Mouse (Mus musculus): ENCODE data around the gene Gapt.
A peak's percentile ranks its signal among the peaks of the same experiment; 100 is the strongest.
"Not testable (repeated sequence)": the region's sequence is repeated elsewhere in the genome, so short reads cannot be mapped to it uniquely, and the experiment has no call there.

Gene Gapt

DNA sequence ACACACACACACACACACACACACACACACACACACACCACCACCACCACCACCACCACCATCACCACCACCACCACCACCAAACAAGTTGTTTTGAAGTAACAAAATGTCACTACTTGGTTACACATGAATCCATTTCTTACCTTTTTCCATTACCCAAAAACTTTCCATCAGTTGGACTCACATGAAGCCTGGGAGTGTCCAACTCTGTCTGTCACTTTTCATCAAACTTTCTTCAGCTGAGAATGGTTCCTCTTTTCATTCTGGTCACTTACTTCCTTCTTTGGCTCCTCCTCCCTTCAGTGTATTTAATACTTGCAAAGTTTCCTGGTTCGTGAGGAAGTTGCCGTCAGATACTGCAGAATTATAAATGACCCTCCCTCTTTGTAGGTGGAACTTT, at the start of gene Gapt:
Gene Gapt, minus strand, starts transcription at position 259 of the 400 bp plus-strand sequence.
- DNase-seq (ENCODE audit: low spot score), result no peak

DNA sequence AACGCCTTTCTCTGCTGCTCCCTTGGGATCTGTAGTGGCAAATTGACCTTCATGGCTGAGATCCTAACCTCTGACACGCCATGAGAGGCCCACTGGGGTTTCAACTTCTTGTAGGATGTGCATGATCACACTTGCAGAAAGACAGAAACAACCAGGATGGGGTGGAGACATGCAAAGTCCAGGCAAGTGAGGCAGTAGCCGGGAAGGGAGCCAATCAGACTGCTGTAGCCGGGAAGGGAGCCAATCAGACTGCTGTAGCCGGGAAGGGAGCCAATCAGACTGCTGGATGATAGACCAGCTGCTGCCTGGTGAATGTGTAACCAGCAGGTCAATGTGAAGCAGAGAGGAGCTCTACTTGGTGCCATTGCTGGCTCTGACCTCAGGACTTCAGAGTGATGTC, 49.2 kb upstream of the Gapt start:
- no peak for DNase-seq (ENCODE audit: low spot score)

DNA sequence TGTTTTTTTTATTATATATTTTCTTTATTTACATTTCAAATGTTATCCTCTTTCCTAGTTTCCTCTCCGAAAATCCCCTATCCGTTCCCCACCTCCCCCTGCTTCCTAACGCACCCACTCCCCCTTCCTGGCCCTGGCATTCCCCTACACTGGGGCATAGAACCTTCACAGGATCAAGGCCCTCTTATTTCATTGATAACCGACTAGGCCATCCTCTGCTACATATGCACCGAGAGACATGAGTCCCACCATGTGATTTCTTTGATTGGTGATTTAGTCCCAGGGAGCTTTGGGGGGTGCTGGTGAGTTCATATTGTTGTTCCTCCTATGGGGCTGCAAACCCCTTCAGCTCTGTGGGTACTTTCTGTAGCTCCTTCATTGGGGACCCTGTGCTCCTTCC, 47.7 kb upstream of the Gapt start:
- not testable (repeated sequence) for DNase-seq (ENCODE audit: low spot score)

DNA sequence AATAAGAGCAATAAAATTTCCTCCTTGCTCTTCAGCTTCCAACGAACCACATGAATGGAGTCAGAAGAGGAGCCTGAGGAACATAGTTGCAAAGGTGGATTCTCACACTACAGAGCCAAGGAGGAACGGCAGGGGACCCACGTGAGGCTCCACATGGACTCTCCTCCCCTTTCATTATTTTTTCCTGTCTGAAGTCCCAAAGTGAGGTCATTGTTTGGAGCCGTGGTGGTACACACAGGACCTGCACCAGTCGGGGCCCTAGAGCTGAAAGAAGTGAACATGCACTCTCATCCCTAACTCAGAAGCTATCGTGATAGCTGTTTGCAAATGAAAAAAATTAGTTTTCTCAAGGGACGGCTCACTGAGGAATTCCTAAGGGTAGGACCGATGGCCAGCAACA, 47.1 kb upstream of the Gapt start:
- no peak for DNase-seq (ENCODE audit: low spot score)

DNA sequence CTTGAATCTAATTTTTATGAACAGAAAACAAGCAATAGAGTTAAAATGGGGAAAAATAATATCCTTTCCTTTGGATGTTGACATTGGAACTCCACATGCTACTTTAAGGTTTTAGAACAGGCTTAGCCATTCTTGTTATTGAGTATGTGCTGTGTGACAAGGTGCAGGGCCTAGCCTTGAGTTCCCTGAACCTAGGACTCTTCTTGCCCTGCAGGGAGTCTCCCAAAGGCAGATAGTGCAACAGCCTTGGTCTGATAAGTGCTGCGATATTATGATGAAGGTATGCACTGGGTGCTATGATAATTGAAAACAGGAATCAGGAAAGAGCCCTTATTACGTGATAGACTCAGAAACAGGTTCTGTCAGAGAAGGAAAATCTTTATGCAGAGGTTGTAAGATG, 44.9 kb upstream of the Gapt start:
- DNase-seq (ENCODE audit: low spot score), result no peak

DNA sequence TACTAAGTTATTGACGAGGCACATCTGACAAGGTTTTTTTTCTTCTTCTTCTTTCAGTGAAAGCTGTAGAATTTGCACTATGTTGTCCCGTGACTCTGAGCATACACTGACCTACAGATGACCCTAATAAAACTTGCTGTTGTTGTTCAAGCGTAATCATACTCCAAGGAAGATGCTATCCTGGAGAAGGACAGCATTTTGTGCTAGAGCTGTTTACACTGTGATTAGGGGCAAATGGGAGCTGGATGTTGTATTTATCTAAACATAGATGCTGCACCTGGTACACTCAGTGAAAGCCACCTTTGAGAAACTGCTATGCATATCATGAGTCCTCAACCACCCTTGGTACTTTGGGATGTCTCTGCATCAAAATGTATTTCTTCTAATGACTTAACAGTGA, 44.4 kb upstream of the Gapt start:
- no peak for DNase-seq (ENCODE audit: low spot score)

DNA sequence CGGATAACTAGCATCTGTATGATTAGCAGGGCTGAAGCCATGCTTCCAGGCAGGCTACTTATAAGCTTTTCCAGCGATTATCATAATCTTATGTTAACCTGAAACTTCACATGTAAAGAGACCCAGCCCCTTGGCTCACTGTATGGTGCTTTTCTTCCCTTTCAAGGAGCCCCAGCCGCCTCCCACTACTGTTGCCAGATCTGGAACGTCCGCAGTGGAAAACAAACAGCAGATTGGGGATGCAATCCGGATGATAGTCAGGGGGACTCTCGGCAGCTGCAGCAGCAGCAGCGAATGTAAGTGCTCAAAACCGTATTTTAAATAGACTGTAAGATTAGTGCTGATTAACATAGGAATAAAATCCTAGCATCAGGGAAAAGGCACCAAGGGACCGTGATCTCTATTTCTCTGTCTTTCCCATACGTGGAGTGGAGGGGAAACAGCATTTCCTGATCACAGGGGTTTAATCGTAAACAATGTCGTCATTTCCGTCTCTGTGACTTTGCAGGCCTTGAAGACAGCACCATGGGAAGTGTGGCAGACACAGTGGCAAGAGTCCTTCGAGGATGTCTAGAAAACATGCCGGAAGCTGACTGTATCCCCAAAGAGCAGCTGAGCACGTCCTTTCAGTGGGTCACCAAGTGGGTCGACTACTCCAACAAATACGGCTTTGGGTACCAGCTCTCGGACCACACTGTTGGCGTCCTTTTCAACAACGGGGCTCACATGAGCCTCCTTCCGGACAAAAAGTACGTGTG, 41.7 kb upstream of the Gapt start:
- DNase-seq (ENCODE audit: low spot score), result no peak

DNA sequence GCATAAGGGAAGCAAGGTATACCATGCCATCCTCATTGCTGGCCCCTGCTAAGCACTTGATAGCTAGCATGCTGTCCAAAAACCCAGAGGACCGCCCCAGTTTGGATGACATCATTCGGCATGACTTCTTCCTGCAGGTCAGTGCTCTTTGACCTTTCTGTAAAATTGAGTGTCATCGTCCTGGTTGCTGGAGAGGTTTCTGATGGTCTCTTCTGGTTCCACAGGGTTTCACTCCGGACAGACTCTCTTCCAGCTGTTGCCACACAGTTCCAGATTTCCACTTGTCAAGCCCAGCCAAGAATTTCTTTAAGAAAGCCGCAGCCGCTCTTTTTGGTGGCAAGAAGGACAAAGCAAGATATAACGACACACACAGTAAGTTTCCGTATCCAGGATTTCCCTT, 40.8 kb upstream of the Gapt start:
- no peak for DNase-seq (ENCODE audit: low spot score)

DNA sequence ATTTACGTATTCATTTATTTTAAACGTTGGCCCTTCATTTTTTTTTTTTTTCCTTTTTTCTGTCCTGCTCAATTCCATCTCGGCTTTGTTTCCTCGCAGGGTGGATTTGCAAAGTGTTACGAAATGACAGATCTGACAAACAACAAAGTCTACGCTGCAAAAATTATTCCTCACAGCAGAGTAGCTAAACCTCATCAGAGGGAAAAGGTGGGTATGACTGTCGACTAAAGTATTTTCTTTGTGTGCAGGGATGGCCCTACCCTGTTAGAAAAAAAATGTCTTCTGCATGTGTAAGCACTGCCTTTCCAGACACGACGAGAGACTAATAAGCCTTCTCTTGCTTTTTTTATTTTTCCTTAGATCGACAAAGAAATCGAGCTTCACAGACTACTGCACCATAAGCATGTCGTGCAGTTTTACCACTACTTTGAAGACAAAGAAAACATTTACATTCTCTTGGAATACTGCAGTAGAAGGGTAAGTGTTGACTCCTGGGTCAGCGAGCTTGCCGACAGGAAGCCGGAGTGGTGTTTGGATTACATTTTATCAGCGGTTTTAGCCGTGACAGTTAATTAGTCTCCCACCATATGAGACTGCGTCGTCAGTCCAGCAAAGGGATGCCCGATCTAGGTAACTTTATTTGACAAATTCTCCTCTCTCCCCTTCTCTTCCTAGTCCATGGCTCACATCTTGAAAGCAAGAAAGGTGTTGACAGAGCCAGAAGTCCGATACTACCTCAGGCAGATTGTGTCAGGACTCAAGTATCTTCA, 39.1 kb upstream of the Gapt start:
- peak; percentile 16 for DNase-seq (ENCODE audit: low spot score)

DNA sequence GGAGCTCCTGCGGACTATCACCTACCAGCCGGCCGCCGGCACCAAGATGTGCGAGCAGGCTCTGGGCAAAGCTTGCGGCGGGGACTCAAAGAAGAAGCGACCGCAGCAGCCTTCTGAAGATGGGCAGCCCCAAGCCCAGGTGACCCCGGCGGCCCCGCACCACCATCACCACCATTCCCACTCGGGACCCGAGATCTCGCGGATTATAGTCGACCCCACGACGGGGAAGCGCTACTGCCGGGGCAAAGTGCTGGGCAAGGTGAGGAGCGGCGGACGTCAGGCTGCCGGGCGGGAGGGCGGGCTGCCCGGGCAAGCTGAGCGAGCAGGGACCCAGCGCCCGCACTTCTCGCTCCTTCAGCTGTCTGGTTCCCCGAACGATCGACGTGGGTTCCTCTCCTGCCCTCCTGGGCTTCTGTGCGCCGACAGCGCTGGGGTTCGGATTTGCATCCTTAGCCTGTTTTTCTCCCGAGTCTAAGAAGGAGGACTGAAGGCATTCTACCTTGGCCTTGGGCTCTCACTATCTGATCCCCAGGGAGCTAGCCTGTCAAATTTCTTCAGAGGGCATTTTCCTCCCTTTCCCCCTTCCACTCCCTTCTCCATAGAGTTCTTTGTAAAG, 38.3 kb upstream of the Gapt start:
- peak; percentile 48 for DNase-seq (ENCODE audit: low spot score)

DNA sequence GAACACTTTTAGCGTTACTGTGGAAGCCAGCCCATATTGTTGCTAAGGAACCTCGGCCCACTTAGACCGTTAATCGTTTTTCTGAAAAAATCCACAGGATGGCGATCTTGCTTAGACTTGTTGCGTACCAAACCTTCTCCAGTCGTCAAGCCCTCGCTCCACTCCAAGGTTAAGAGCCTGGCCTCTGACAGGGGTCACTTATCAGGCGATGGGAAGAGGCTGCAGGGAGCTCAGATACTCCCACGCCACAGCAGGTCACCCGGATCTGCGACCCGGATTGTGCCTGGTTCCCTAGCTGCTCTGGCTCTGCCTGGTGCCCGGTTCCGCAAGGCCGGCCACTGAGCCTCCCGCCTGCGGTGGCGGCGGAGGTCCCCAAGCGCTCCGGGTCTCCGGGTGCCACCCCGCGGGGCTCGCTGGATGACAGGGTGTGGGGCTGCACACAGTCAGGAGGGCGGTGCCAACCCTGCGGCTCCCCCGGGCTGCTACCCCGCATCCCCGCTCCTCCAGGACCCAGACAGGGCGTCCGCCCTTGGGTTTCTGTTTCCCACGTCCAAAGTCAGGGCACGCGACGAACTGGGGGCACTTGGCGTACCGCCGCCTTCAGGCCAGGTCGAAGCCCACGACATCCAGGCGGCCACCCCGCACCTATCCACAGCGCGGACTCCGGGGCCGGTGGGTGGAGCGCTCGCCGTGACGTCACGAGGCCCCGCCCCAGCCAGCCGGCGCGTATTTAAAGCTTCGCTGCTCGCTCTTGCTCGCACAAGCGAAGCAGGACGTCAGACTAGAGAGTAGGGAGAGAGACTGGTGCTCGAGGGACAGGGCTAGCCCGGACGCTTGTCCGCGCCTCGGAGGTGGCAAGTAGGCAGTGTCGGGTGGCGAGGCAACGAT, 37.5 kb upstream of the Gapt start, which contains the start of gene Plk2:
Gene Plk2, plus strand, starts transcription at position 756 of the 888 bp plus-strand sequence.
- DNase-seq (ENCODE audit: low spot score), result peak; percentile 89

DNA sequence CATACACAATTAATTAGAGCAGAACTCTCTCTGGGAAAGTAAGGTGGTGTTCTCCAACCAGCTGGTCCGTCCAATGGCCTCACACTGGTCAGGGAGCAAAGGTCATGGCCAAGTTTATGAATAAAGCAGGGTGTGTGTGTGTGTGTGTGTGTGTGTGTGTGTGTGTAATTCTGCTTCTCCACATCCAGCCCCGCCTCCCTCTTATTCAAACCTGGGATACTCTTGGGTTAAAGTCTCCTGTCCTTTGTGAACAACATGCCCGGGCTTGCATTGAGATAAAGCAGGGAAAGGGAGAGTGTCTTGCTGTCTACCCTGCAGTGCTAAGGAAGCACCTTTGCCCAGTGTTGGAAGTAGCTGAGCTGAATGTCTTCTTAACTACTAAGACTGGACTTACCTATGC, 35.6 kb upstream of the Gapt start:
- DNase-seq (ENCODE audit: low spot score), result no peak

DNA sequence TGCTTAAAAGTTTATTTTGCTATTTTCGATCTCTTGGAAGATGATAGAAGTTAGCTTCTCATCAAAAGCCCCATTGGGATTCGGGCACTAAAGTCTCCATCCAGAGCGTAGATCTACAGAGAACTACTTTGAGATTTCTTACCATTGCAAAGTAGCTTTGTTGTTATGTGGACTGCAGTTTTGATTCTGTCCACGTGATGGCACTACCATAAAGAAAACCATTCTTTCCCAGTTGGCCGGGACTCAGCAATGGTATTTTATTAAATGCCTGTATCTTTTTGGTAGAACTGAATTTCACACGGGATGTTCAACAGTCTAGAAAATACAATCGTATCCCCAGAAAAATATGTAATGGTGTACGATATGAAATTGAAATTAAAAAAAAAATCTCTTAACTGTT, 35.2 kb upstream of the Gapt start:
- DNase-seq (ENCODE audit: low spot score), result peak; percentile 87

DNA sequence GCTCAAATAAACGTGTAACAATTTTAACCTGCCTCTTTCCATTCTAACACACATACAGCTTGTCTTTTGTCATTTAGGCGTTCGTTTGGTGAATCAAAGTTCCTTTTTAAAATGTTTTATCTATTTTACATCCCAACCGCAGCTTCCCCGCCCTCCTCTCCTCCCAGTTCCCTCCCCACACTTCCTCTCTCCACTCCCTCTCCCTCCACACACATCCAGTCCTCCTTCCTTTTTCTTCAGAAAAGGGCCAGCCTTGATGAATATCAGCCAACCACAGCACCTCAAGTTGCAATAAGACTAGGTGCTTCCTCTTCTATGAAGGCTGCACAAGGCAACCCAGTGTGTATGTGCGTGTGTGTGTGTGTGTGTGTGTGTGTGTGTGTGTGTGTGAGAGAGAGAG, 27.5 kb upstream of the Gapt start:
- DNase-seq (ENCODE audit: low spot score), result no peak

DNA sequence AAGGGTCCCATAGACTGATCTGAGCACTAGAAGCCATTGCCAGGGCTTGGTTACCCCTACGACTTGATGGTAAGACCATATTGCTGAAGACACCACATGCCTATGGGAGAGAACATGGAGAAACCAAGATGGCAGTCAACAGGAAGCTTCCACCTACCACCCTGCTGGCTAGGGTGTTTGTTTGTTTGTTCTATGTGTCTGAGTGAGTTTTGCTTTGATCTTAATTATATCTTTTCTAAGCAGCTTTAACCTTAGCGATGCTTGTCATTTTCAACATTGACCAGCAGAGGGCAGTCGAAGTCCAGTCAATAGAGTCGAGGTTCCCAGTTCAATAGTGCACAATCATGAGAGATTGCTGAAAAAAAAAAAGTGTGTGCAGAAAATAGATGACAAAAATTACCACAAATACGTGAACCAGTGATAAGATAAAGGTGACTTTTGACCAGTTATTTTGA, 25.5 kb upstream of the Gapt start:
- DNase-seq (ENCODE audit: low spot score), result peak; percentile 81

DNA sequence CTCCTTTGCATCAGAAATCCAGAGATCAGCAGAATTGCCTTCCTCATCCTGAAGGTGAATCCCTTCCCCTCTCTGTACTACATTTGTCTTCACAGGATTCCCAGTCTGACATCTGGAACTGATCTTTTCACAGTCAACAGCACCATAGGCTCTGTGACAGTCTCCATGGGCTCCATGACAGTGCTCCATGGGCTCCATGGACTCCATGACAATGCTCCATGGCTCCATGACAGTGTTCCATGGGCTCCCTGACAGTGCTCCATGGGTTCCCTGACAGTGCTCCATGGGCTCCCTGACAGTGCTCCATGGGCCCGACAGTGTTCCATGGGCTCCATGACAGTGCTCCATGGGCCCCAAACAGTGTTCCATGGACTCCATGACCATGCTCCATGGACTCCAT, 12.7 kb upstream of the Gapt start:
- no peak for DNase-seq (ENCODE audit: low spot score)

DNA sequence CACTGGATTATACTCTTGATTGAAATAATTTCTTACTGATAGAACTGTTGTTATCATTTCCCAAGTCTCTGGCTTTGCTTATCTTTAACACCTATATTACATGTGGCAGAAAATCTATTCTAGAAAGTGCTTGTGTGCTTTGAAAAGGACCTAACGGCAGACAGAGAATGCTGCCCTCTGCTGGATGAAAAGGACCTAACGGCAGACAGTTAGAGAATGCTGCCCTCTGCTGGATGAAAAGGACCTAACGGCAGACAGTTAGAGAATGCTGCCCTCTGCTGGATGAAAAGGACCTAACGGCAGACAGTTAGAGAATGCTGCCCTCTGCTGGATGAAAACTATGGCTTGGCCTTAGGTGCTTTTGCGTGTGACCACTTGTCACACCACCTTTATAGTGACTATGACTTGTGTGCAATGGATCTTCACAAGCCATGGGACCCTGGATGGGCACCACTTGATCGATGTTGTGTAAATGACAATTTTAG, 11.6 kb upstream of the Gapt start:
- DNase-seq (ENCODE audit: low spot score), result peak; percentile 53

DNA sequence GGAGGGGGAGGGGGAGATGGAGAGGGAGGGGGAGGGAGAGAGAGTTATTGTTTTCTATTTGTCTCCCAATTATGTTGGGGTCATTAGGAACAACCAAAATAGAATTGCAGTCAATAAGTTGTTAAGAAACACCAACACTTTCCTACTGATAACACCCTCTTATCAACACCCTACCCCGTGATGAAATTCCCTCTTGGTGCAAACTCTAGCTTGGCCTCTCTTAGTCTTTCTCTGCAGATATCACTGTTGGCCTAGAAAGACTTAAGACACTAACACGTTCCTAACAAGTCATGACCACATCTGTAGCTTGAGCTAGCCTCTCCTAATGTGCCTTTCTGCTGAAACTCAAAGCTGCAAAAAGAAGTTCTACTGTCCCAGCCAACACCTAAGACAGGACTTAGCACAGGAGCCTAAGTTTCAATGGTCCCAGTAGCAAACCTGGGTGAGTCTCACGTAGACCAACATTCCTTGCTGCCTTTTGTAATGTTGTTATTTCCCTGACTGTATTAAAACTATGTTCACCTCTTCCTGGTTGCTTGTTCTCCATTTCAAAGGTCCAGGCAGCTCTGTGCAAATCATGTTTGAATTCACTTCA, 11.1 kb upstream of the Gapt start:
- DNase-seq (ENCODE audit: low spot score), result no peak

DNA sequence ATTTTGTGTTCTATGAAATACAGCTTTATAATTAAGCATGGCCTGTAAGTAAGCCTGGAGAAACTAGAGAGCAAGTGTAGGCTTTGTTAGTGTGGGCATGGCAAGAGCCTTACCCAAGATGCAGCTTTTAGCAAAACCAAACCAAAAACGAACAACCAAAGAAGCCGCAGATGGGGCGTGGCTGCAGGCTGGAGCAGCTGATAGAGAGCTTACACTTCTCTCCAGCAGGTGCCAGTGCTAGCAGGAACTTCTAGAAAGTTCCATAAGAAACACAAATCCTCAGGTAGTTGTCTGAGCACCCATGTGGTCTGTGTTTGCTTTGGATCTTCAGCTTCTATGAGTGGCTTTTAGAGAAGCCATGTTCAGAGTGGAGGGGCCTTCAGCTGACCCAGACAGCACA, 9.5 kb upstream of the Gapt start:
- DNase-seq (ENCODE audit: low spot score), result no peak

DNA sequence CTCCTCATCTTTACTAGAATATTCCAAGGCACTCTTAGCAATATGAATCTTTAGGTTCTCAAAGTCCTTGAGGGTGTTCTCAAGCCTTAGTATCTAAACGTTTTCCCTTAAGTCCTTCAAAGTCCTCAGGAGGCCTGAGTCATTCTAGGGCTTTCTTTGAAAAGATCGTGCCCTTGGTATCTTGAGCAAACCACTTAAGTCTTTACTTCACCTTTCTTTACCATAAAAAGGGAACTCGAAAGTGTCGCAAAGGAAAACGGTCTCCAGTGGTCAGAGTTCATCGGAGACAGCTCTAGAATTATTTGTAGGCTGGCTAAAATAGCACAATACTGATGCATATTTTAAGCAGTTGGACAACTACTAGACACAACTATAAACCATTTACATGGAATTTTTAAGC, 6.7 kb upstream of the Gapt start:
- DNase-seq (ENCODE audit: low spot score), result no peak

DNA sequence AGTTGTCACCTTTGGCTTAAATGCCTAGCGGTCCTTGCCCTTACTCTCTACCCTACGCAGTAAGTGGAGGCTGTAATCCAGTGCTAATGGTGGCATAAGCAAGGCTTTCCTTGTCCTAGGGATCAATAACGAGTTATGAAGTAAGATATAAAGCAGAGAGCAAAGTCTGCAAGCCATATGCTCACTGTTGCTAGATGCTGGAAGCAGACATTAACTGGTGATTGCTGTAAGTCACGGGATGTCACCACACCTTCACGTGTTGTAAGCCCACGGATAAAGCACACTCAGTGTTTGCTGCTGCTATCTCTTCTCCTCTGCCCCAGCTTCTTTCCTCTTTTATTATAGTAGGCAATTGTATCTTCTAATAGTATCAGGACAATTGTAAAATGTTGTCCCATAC, 5.9 kb downstream of the Gapt start:
- DNase-seq (ENCODE audit: low spot score), result no peak
